Mouse (Mus musculus) thymus, adult 2 months (tissue): ENCODE measurements around the gene Htra3.

Experiments used
- CTCF ChIP-seq: fragments of 200-500 bp; IDR thresholded peaks from 2 replicates; pipeline ENCODE4 v1.5.1; 2012; ENCODE audit warnings: mild to moderate bottlenecking, control low read depth, low read length, moderate library complexity, borderline replicate concordance; ENCODE audit not compliant: control insufficient read depth, poor library complexity, insufficient read depth; ENCODE audit errors: extremely low read depth
- POLR2A ChIP-seq: fragments of 200-500 bp; IDR thresholded peaks from 2 replicates; pipeline ENCODE4 v1.6.1; 2012; ENCODE audit warnings: mild to moderate bottlenecking, low read length, control low read depth, moderate library complexity; ENCODE audit not compliant: control insufficient read depth, poor library complexity, insufficient read depth; ENCODE audit errors: extremely low read depth

DNA sequence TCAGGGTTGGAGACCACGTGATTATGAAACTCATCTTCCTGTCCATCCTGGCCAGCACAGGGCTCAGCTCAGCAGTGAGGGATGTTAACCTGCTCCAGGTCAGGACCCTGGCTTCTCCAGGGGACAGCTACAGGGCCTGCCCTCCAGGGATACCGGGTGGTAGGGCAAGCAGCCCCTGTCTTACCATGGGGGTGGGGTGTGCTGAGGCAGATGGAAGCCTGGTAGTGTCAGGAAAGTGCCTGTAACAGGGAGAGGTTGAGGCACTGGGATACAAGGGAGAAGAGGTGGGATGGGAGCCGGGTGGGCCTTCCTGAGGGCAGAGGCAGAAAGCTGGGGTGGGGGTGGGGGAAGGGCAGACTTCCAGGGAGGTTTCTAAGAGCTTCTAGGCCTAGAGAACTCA lies 27.3 kb downstream of the Htra3 start:
- TF ChIP-seq CTCF (no peak), POLR2A (no peak)
